Mouse (Mus musculus) CH12.LX (cell line): ENCODE data around the gene Itpr1. TPM values are rescaled to one million over a fixed set of nuclear protein-coding genes. Genes with fewer than 3 reads are reported as not detected.

ENCODE experiments used
- DNase-seq: peaks from one replicate; pipeline ENCODE4 v3.0.0-alpha.2; 2013; ENCODE audit errors: extremely low read depth
- H3K27ac ChIP-seq: 2 replicates; pipeline ENCODE4 v1.5.1; 2012; ENCODE audit warnings: low read depth, mild to moderate bottlenecking, control low read depth, moderate library complexity; ENCODE audit not compliant: insufficient read depth
- H3K27me3 ChIP-seq: replicated peaks from 2 replicates; pipeline ENCODE3; 2012; ENCODE audit warnings: inconsistent platforms
- H3K36me3 ChIP-seq, 2 experiments: replicated peaks in 1 of 2; 2 replicates each; pipeline versions ENCODE3 to v1.6.1; 2012; ENCODE audit warnings: inconsistent platforms in 1 of 2, low read length in 1 of 2, mild to moderate bottlenecking in 1 of 2, mixed read lengths in 1 of 2, moderate library complexity in 1 of 2; ENCODE audit not compliant: control insufficient read depth in 1 of 2, insufficient read depth in 1 of 2
- H3K4me1 ChIP-seq, 2 experiments: 2 replicates each; pipeline ENCODE4 v1.6.1; 2012; ENCODE audit warnings: inconsistent platforms in 1 of 2, moderate library complexity in 1 of 2; ENCODE audit not compliant: insufficient read depth in 2 of 2, control insufficient read depth in 1 of 2
- H3K4me2 ChIP-seq: 2 replicates; pipeline ENCODE4 v1.6.1; 2012; ENCODE audit warnings: low read depth, mild to moderate bottlenecking, control low read depth; ENCODE audit not compliant: poor library complexity, insufficient read depth, severe bottlenecking
- H3K4me3 ChIP-seq, 3 experiments: fragments of 150-350 bp in 1 of 3; sonication (generic) in 1 of 3; replicated peaks in 1 of 3; 2 replicates each; pipeline versions ENCODE3 to v1.5.1; 2011 to 2012; ENCODE audit warnings: low read depth in 2 of 3, low read length in 2 of 3, mild to moderate bottlenecking in 2 of 3, moderate library complexity in 2 of 3, control low read depth in 1 of 3, improper control_type of control experiment in 1 of 3, inconsistent platforms in 1 of 3, mixed read lengths in 1 of 3; ENCODE audit not compliant: poor library complexity in 1 of 3
- H3K79me2 ChIP-seq: replicated peaks from 2 replicates; pipeline ENCODE4 v1.6.1; 2012; ENCODE audit warnings: mild to moderate bottlenecking, moderate library complexity; ENCODE audit not compliant: control insufficient read depth, poor library complexity, insufficient read depth, severe bottlenecking; ENCODE audit errors: extremely low read depth
- H3K9ac ChIP-seq: 2 replicates; pipeline ENCODE4 v1.6.1; 2012; ENCODE audit warnings: low read depth, mild to moderate bottlenecking, control low read depth, moderate library complexity; ENCODE audit not compliant: insufficient read depth
- H3K9me3 ChIP-seq: replicated peaks from 2 replicates; pipeline ENCODE3; 2012; ENCODE audit warnings: low read length, inconsistent platforms, mixed read lengths
- CHD1 ChIP-seq: IDR thresholded peaks from 2 replicates; pipeline ENCODE4 v1.6.1; 2012; ENCODE audit warnings: low read depth, low read length, improper control_type of control experiment, inconsistent platforms
- CHD2 ChIP-seq: IDR thresholded peaks from 2 replicates; pipeline ENCODE4 v1.6.1; 2011; ENCODE audit warnings: low read length, improper control_type of control experiment
- ELF1 ChIP-seq: IDR thresholded peaks from 2 replicates; pipeline ENCODE4 v1.6.1; 2014; ENCODE audit warnings: low read depth, mild to moderate bottlenecking, inconsistent platforms, low read length, improper control_type of control experiment
- GABPA ChIP-seq: IDR thresholded peaks from 2 replicates; pipeline ENCODE4 v1.6.1; 2012; ENCODE audit warnings: low read depth, low read length, improper control_type of control experiment, inconsistent platforms; ENCODE audit not compliant: insufficient replicate concordance
- IRF4 ChIP-seq: IDR thresholded peaks from 2 replicates; pipeline ENCODE4 v1.6.1; 2014; ENCODE audit warnings: low read depth, mild to moderate bottlenecking, inconsistent platforms, low read length, improper control_type of control experiment
- JUN ChIP-seq: IDR thresholded peaks from 2 replicates; pipeline ENCODE4 v1.6.1; 2011; ENCODE audit warnings: low read depth, mild to moderate bottlenecking, low read length, improper control_type of control experiment, moderate library complexity; ENCODE audit not compliant: insufficient read depth
- JUND ChIP-seq: conservative IDR thresholded peaks from 2 replicates; pipeline ENCODE4 v1.6.1; 2011; ENCODE audit warnings: low read depth, low read length, improper control_type of control experiment
- MAFK ChIP-seq: IDR thresholded peaks from 2 replicates; pipeline ENCODE4 v1.6.1; 2011; ENCODE audit warnings: low read length, improper control_type of control experiment; ENCODE audit not compliant: insufficient replicate concordance
- MAX ChIP-seq: IDR thresholded peaks from 2 replicates; pipeline ENCODE4 v1.6.1; 2011; ENCODE audit warnings: low read length, improper control_type of control experiment
- MAZ ChIP-seq: IDR thresholded peaks from 2 replicates; pipeline ENCODE4 v1.6.1; 2012; ENCODE audit warnings: low read depth, mild to moderate bottlenecking, inconsistent platforms, low read length, improper control_type of control experiment, moderate library complexity
- MYC ChIP-seq: IDR thresholded peaks from 2 replicates; pipeline ENCODE4 v1.6.1; 2011; ENCODE audit warnings: low read depth, mild to moderate bottlenecking, improper control_type of control experiment, low read length
- NELFE ChIP-seq: IDR thresholded peaks from 2 replicates; pipeline ENCODE4 v1.6.1; 2011; ENCODE audit warnings: low read depth, low read length, improper control_type of control experiment
- POLR2A ChIP-seq: IDR thresholded peaks from 2 replicates; pipeline ENCODE4 v1.6.1; 2011; ENCODE audit warnings: low read depth, mild to moderate bottlenecking, improper control_type of control experiment, low read length
- RAD21 ChIP-seq: IDR thresholded peaks from 2 replicates; pipeline ENCODE4 v1.6.1; 2011; ENCODE audit warnings: low read depth, mild to moderate bottlenecking, low read length, improper control_type of control experiment, moderate library complexity
- RCOR1 ChIP-seq: conservative IDR thresholded peaks from 2 replicates; pipeline ENCODE4 v1.6.1; 2012; ENCODE audit warnings: low read depth, mild to moderate bottlenecking, inconsistent platforms, low read length, improper control_type of control experiment
- SIN3A ChIP-seq: IDR thresholded peaks from 2 replicates; pipeline ENCODE4 v1.6.1; 2012; ENCODE audit warnings: low read length, improper control_type of control experiment, inconsistent platforms
- SMC3 ChIP-seq: IDR thresholded peaks from 2 replicates; pipeline ENCODE4 v1.6.1; 2011; ENCODE audit warnings: low read depth, low read length, improper control_type of control experiment
- TBP ChIP-seq: conservative IDR thresholded peaks from 2 replicates; pipeline ENCODE4 v1.6.1; 2011; ENCODE audit warnings: low read depth, low read length, improper control_type of control experiment
- USF1 ChIP-seq: IDR thresholded peaks from 2 replicates; pipeline ENCODE4 v1.6.1; 2014; ENCODE audit warnings: low read depth, mild to moderate bottlenecking, inconsistent platforms, low read length, improper control_type of control experiment
- USF2 ChIP-seq: conservative IDR thresholded peaks from 2 replicates; pipeline ENCODE4 v1.6.1; 2011; ENCODE audit warnings: low read depth, low read length, improper control_type of control experiment
- ZC3H11A ChIP-seq: IDR thresholded peaks from 2 replicates; pipeline ENCODE4 v1.6.1; 2012; ENCODE audit warnings: low read depth, mild to moderate bottlenecking, inconsistent platforms, low read length, improper control_type of control experiment
- ZKSCAN1 ChIP-seq: IDR thresholded peaks from 2 replicates; pipeline ENCODE4 v1.6.1; 2012; ENCODE audit warnings: low read depth, inconsistent platforms, low read length, improper control_type of control experiment, borderline replicate concordance
- ZMIZ1 ChIP-seq: IDR thresholded peaks from 2 replicates; pipeline ENCODE4 v1.6.1; 2012; ENCODE audit warnings: low read depth, mild to moderate bottlenecking, inconsistent platforms, low read length, improper control_type of control experiment
- ZNF384 ChIP-seq: IDR thresholded peaks from 2 replicates; pipeline ENCODE4 v1.6.1; 2012; ENCODE audit warnings: low read depth, low read length, improper control_type of control experiment, inconsistent platforms
- dilution Hi-C: fragments of 300-500 bp; cut with MboI; formaldehyde crosslinking; loops from 2 replicates; pipeline ENCODE4 v1.14.3; 2020; ENCODE audit warnings: low sequenced_read_pairs; ENCODE audit not compliant: extremely low pct_unique_long_range_greater_than_20kb, extremely low pct_ligation_motif_present
- in situ Hi-C: fragments of 300-500 bp; cut with MboI; formaldehyde crosslinking; loops from 3 replicates; pipeline ENCODE4 v1.14.3; 2019; ENCODE audit warnings: low sequenced_read_pairs, low pct_ligation_motif_present, low pct_unique_long_range_greater_than_20kb, mixed read lengths
- polyA plus RNA-seq: library from polyadenylated mRNA; unstranded; fragments of >175 nt; gene quantifications from 2 replicates; pipeline ENCODE4 v1.2.1, GENCODE M21; 2012; ENCODE audit warnings: low read depth; ENCODE audit not compliant: insufficient read length
- total RNA-seq, 2 experiments: library from RNA; depleted of rRNA; stranded (reverse); fragments of 300-350 nt in 1 of 2; fragments of >200 nt in 1 of 2; gene quantifications; 2 replicates each; pipeline ENCODE4 v1.2.3; 2012 to 2014

Gene Itpr1
- total and polyA plus RNA-seq, 3 experiments, result 42.8 to 73.1 (median 53.4) TPM

DNA sequence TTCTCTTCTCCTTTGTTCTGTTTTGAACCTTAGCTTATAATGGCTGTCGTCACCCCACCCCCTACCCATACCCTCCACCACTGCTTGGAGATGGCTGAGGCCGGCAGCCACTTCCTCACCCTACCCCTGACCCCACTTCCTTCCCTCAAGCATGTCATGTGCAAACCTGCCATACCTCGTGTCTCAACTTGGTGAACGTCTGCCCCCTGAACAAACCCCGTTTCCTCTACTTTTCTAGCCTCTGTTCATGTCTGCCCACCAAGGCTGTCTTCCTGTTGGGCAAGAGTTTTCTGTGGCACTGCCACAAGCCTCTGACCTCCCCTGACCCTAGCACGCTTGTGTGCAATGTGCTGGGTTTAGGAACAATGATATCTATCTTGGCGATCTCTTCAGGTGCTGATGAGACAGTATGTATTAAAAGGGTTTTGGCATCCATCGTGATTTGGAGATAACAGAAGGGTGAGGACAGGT is 253.2 kb downstream of the Itpr1 start:
- H3K4me1 ChIP-seq, result peaks cover 0 to 31% of the 10 kb centered on the region in 2 experiments; a peak in 2 of 4 replicates
- H3K4me3 ChIP-seq, result no peak overlapping the region
- no peaks in the 10 kb centered on the region for H3K9me3 ChIP-seq
- peaks cover 22 to 79% of the 10 kb centered on the region in 2 experiments for H3K36me3 ChIP-seq
- no peaks in the 10 kb centered on the region for H3K27me3 ChIP-seq
- no peak overlapping the region for H3K4me2 ChIP-seq
- in situ Hi-C loops (no loop called here), dilution Hi-C loops (no loop called here)
- no peak overlapping the region for H3K27ac ChIP-seq
- no peak for DNase-seq
- TF ChIP-seq JUND, result no peak
- no peak for TF ChIP-seq POLR2A
- TF ChIP-seq RAD21, result no peak
- TF ChIP-seq MAX, result no peak
- no peak for TF ChIP-seq TBP
- TF ChIP-seq ZKSCAN1, result no peak
- TF ChIP-seq JUN, result no peak
- TF ChIP-seq NELFE, result no peak
- TF ChIP-seq MAZ, result no peak
- no peak for TF ChIP-seq USF1
- TF ChIP-seq CHD1, result no peak
- TF ChIP-seq GABPA, result no peak
- TF ChIP-seq SMC3, result no peak
- no peak for TF ChIP-seq USF2
- no peak for TF ChIP-seq CHD2
- TF ChIP-seq ZC3H11A, result no peak
- no peak for TF ChIP-seq ZNF384
- no peak for TF ChIP-seq RCOR1
- no peak for TF ChIP-seq MAFK
- no peaks in the 10 kb centered on the region for H3K79me2 ChIP-seq
- no peak overlapping the region for H3K9ac ChIP-seq

DNA sequence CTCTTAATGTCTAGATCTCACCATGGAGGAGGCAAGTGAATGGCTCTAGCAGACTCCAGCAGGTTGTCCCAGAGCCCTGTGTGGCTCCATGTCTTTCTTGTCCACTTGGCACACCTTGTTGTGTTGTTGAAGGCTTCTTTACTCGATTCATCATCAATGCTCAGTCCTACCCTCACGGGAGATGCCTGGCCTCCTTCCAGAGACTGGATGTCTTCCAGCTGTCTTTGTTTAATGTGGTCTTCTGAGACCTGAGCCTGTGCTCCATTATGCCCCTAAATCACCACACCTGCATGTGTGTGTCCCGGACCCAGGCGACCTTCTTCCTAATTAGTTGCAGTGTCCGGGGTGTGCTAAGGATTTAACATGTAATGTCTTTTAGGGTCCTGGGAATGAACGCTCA is 254.7 kb downstream of the Itpr1 start:
- in situ Hi-C loops, result no loop called here
- Histone ChIP-seq H3K4me1 (peaks cover 0 to 31% of the 10 kb centered on the region in 2 experiments; a peak in 2 of 4 replicates), H3K79me2 (no peaks in the 10 kb centered on the region), H3K27ac (no peak overlapping the region)
- no peak for TF ChIP-seq MYC
- TF ChIP-seq RAD21, result no peak
- TF ChIP-seq IRF4, result no peak
- TF ChIP-seq ELF1, result no peak
- TF ChIP-seq MAX, result no peak
- TF ChIP-seq JUN, result no peak
- TF ChIP-seq SIN3A, result no peak
- TF ChIP-seq ZMIZ1, result no peak
- TF ChIP-seq, all 38 proteins: peak for 0
- H3K4me3 ChIP-seq, result no peak overlapping the region
- no peak overlapping the region for H3K9ac ChIP-seq
- DNase-seq, result no peak
- H3K27me3 ChIP-seq, result no peaks in the 10 kb centered on the region
- H3K36me3 ChIP-seq, result peaks cover 25 to 89% of the 10 kb centered on the region in 2 experiments
- no peak overlapping the region for H3K4me2 ChIP-seq
- dilution Hi-C loops, result no loop called here
- H3K9me3 ChIP-seq, result no peaks in the 10 kb centered on the region
